Mouse (Mus musculus): ENCODE measurements around the gene Zbed5. TPM values are rescaled to one million over a fixed set of nuclear protein-coding genes. Genes with fewer than 3 reads are reported as not detected.
"Not testable (repeated sequence)": the region's sequence is repeated elsewhere in the genome, so short reads cannot be mapped to it uniquely, and the experiment has no call there.

The Zbed5 gene
- polyA plus RNA-seq, 1 experiment from 2014 or later = 19.9 TPM

GRCm38 (mm10) chr5:129890390-129890789 lies 5.1 kb upstream of the Zbed5 start:
- H3K9ac ChIP-seq (replicated peaks; ENCODE audit: low read depth, low read length); H3K27ac ChIP-seq (ENCODE audit: low read length); H3K9me3 ChIP-seq (ENCODE audit: control insufficient read depth, low read length); H3K36me3 ChIP-seq (ENCODE audit: control insufficient read depth, insufficient read depth); H3K4me3 ChIP-seq (replicated peaks; ENCODE audit: low read length); H3K4me2 ChIP-seq (ENCODE audit: low read length); ATAC-seq; H3K27me3 ChIP-seq (replicated peaks; ENCODE audit: control insufficient read depth, insufficient read depth, low read length): not testable (repeated sequence)
- WGBS = 95% methylated on average over 3 of the region's 7 CpGs
- H3K4me1 ChIP-seq (replicated peaks; ENCODE audit: control insufficient read depth, insufficient read depth, low read length) = peaks cover 13% of the 10 kb centered on the region

- H3K27ac ChIP-seq (ENCODE audit: low read length) = no peak within 1 kb of the TSS
- no peak within 1 kb of the TSS for H3K4me2 ChIP-seq (ENCODE audit: low read length)
- ATAC-seq = no peak
- peaks cover 3% of the 10 kb centered on the region for H3K36me3 ChIP-seq (ENCODE audit: control insufficient read depth, insufficient read depth)
- no peak within 1 kb of the TSS for H3K4me3 ChIP-seq (replicated peaks; ENCODE audit: low read length)
- peaks cover 11% of the 10 kb centered on the region for H3K4me1 ChIP-seq (replicated peaks; ENCODE audit: control insufficient read depth, insufficient read depth, low read length)
- 100% methylated on average over 1 of the region's 1 CpGs for WGBS
- H3K9me3 ChIP-seq (ENCODE audit: control insufficient read depth, low read length) = no peaks in the 10 kb centered on the region
- H3K9ac ChIP-seq (replicated peaks; ENCODE audit: low read depth, low read length) = no peak within 1 kb of the TSS
- H3K27me3 ChIP-seq (replicated peaks; ENCODE audit: control insufficient read depth, insufficient read depth, low read length) = no peaks in the 10 kb centered on the region
These were observed 2.9 kb downstream of the Zbed5 start, which contains the start of gene Phkg1 for GRCm38 (mm10) chr5:129898449-129898848. TSS of gene Phkg1 (minus strand) at chr5:129898549.

GRCm38 (mm10) chr5:129907775-129908174 lies 12.3 kb downstream of the Zbed5 start:
- Histone ChIP-seq H3K4me3 (replicated peaks; ENCODE audit: low read length) (peak overlapping the region; percentile 71), H3K27me3 (replicated peaks; ENCODE audit: control insufficient read depth, insufficient read depth, low read length) (no peaks in the 10 kb centered on the region), H3K9me3 (ENCODE audit: control insufficient read depth, low read length) (no peaks in the 10 kb centered on the region), H3K4me1 (replicated peaks; ENCODE audit: control insufficient read depth, insufficient read depth, low read length) (peaks cover 12% of the 10 kb centered on the region), H3K27ac (ENCODE audit: low read length) (peak overlapping the region; percentile 85), H3K9ac (replicated peaks; ENCODE audit: low read depth, low read length) (peak overlapping the region; percentile 85), H3K4me2 (ENCODE audit: low read length) (peak overlapping the region; percentile 58), H3K36me3 (ENCODE audit: control insufficient read depth, insufficient read depth) (peaks cover 3% of the 10 kb centered on the region)
- 23% methylated on average over 4 of the region's 4 CpGs for WGBS
- no peak for ATAC-seq

- peak; percentile 97 for ATAC-seq
- peak within 1 kb of the TSS; percentile 85 for H3K9ac ChIP-seq (replicated peaks; ENCODE audit: low read depth, low read length)
- WGBS = under 1% methylated on average over 63 of the region's 63 CpGs
- H3K36me3 ChIP-seq (ENCODE audit: control insufficient read depth, insufficient read depth) = no peaks in the 10 kb centered on the region
- H3K27me3 ChIP-seq (replicated peaks; ENCODE audit: control insufficient read depth, insufficient read depth, low read length) = no peaks in the 10 kb centered on the region
- peak within 1 kb of the TSS; percentile 58 for H3K4me2 ChIP-seq (ENCODE audit: low read length)
- no peaks in the 10 kb centered on the region for H3K9me3 ChIP-seq (ENCODE audit: control insufficient read depth, low read length)
- peaks cover 12% of the 10 kb centered on the region for H3K4me1 ChIP-seq (replicated peaks; ENCODE audit: control insufficient read depth, insufficient read depth, low read length)
- H3K4me3 ChIP-seq (replicated peaks; ENCODE audit: low read length) = peak within 1 kb of the TSS; percentile 71
- peak within 1 kb of the TSS; percentile 85 for H3K27ac ChIP-seq (ENCODE audit: low read length)
These were observed 12.9 kb downstream of the Zbed5 start, which contains the start of gene Nupr1l for GRCm38 (mm10) chr5:129908242-129908965. TSS of gene Nupr1l (plus strand) at chr5:129908540.

GRCm38 (mm10) chr5:129909147-129909546 lies 13.6 kb downstream of the Zbed5 start:
- Histone ChIP-seq H3K9me3 (ENCODE audit: control insufficient read depth, low read length) (no peaks in the 10 kb centered on the region), H3K4me2 (ENCODE audit: low read length) (peak overlapping the region; percentile 58), H3K9ac (replicated peaks; ENCODE audit: low read depth, low read length) (peak overlapping the region; percentile 85), H3K4me3 (replicated peaks; ENCODE audit: low read length) (peak overlapping the region; percentile 71), H3K27me3 (replicated peaks; ENCODE audit: control insufficient read depth, insufficient read depth, low read length) (no peaks in the 10 kb centered on the region), H3K27ac (ENCODE audit: low read length) (no peak overlapping the region), H3K36me3 (ENCODE audit: control insufficient read depth, insufficient read depth) (no peaks in the 10 kb centered on the region), H3K4me1 (replicated peaks; ENCODE audit: control insufficient read depth, insufficient read depth, low read length) (peaks cover 12% of the 10 kb centered on the region)
- 72% methylated on average over 9 of the region's 9 CpGs for WGBS
- no peak for ATAC-seq

- no peaks in the 10 kb centered on the region for H3K9me3 ChIP-seq (ENCODE audit: control insufficient read depth, low read length)
- no peak for ATAC-seq
- no peak overlapping the region for H3K27ac ChIP-seq (ENCODE audit: low read length)
- H3K4me1 ChIP-seq (replicated peaks; ENCODE audit: control insufficient read depth, insufficient read depth, low read length) = peaks cover 12% of the 10 kb centered on the region
- no peaks in the 10 kb centered on the region for H3K27me3 ChIP-seq (replicated peaks; ENCODE audit: control insufficient read depth, insufficient read depth, low read length)
- H3K4me2 ChIP-seq (ENCODE audit: low read length) = no peak overlapping the region
- no peak overlapping the region for H3K9ac ChIP-seq (replicated peaks; ENCODE audit: low read depth, low read length)
- 86% methylated on average over 7 of the region's 7 CpGs for WGBS
- no peak overlapping the region for H3K4me3 ChIP-seq (replicated peaks; ENCODE audit: low read length)
- H3K36me3 ChIP-seq (ENCODE audit: control insufficient read depth, insufficient read depth) = no peaks in the 10 kb centered on the region
These were observed 14.1 kb downstream of the Zbed5 start for GRCm38 (mm10) chr5:129909591-129909990.

- 33% methylated on average over 2 of the region's 2 CpGs for WGBS
- Histone ChIP-seq H3K36me3 (ENCODE audit: control insufficient read depth, insufficient read depth) (no peaks in the 10 kb centered on the region), H3K9me3 (ENCODE audit: control insufficient read depth, low read length) (no peaks in the 10 kb centered on the region), H3K4me1 (replicated peaks; ENCODE audit: control insufficient read depth, insufficient read depth, low read length) (peaks cover 2% of the 10 kb centered on the region), H3K4me2 (ENCODE audit: low read length) (no peak overlapping the region), H3K27ac (ENCODE audit: low read length) (no peak overlapping the region), H3K4me3 (replicated peaks; ENCODE audit: low read length) (no peak overlapping the region), H3K27me3 (replicated peaks; ENCODE audit: control insufficient read depth, insufficient read depth, low read length) (no peaks in the 10 kb centered on the region), H3K9ac (replicated peaks; ENCODE audit: low read depth, low read length) (no peak overlapping the region)
- no peak for ATAC-seq
These were observed 18.5 kb downstream of the Zbed5 start for GRCm38 (mm10) chr5:129914024-129914423.

- not testable (repeated sequence) for H3K9me3 ChIP-seq (ENCODE audit: control insufficient read depth, low read length); H3K27ac ChIP-seq (ENCODE audit: low read length); H3K4me1 ChIP-seq (replicated peaks; ENCODE audit: control insufficient read depth, insufficient read depth, low read length); ATAC-seq; H3K4me2 ChIP-seq (ENCODE audit: low read length); H3K4me3 ChIP-seq (replicated peaks; ENCODE audit: low read length); H3K36me3 ChIP-seq (ENCODE audit: control insufficient read depth, insufficient read depth); H3K27me3 ChIP-seq (replicated peaks; ENCODE audit: control insufficient read depth, insufficient read depth, low read length); H3K9ac ChIP-seq (replicated peaks; ENCODE audit: low read depth, low read length)
- WGBS = 87% methylated on average over 11 of the region's 11 CpGs
These were observed 20.0 kb downstream of the Zbed5 start for GRCm38 (mm10) chr5:129915491-129915890.

- no peaks in the 10 kb centered on the region for H3K9me3 ChIP-seq (ENCODE audit: control insufficient read depth, low read length)
- WGBS = 92% methylated on average over 24 of the region's 24 CpGs
- no peak overlapping the region for H3K4me2 ChIP-seq (ENCODE audit: low read length)
- H3K9ac ChIP-seq (replicated peaks; ENCODE audit: low read depth, low read length) = no peak overlapping the region
- no peak overlapping the region for H3K27ac ChIP-seq (ENCODE audit: low read length)
- no peak overlapping the region for H3K4me3 ChIP-seq (replicated peaks; ENCODE audit: low read length)
- no peaks in the 10 kb centered on the region for H3K4me1 ChIP-seq (replicated peaks; ENCODE audit: control insufficient read depth, insufficient read depth, low read length)
- ATAC-seq = no peak
- H3K27me3 ChIP-seq (replicated peaks; ENCODE audit: control insufficient read depth, insufficient read depth, low read length) = no peaks in the 10 kb centered on the region
- H3K36me3 ChIP-seq (ENCODE audit: control insufficient read depth, insufficient read depth) = no peaks in the 10 kb centered on the region
These were observed 22.6 kb downstream of the Zbed5 start for GRCm38 (mm10) chr5:129918065-129918651.
